Mouse (Mus musculus): Measurements from ENCODE around the gene Tmem11. TPM values are rescaled to one million over a fixed set of nuclear protein-coding genes. Genes with fewer than 3 reads are reported as not detected.
"Not testable (repeated sequence)": the region's sequence is repeated elsewhere in the genome, so short reads cannot be mapped to it uniquely, and the experiment has no call there.

Gene Tmem11
- total RNA-seq, 2 experiments from 2014 or later = 37.2 to 38.3 TPM

- no peak for DNase-seq
- intact Hi-C loops (cut with DNase I) = no loop called here
These were observed 11.2 kb upstream of the Tmem11 start for GRCm38 (mm10) chr11:60890286-60890685.

DNA sequence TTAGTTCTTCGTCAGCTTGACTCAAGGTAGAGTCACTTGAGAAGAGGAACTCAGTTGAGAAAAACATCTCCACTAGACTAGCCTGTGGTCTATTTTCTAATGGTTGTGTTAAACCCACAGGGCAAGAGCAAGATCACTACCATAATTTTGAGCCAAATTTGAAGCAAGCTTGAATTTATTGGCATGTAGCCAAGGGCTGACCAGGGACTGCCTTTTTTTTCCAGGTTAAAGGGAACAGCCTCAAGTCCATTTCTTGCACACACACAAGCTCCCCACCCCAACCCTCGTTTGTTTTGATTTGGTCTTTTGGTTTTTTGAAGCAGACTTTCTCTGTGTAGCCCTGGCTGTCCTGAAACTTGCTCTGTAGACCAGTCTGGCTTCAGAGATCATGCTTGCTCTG is 10.8 kb upstream of the Tmem11 start:
- DNase-seq = no peak

DNA sequence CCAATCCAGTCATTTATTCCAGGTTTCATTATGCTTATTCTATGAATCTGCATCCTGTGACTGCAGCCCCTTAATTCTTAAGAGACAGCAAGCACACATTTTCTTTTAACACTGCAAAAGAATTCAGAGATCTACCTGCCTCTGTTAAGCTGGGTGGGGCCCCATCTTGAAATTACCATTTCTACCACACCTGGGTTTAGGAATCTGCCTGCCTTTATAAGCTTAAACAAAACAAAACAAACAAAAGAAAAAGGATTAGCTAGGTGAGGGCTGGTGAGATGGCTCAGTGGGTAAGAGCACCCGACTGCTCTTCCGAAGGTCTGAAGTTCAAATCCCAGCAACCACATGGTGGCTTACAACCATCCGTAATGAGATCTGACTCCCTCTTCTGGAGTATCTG is 7.9 kb upstream of the Tmem11 start:
- DNase-seq; intact Hi-C loops (cut with DNase I): not testable (repeated sequence)

More for the DNA sequence above, 10.8 kb upstream of the Tmem11 start:
- intact Hi-C loops (cut with DNase I) = no loop called here

DNA sequence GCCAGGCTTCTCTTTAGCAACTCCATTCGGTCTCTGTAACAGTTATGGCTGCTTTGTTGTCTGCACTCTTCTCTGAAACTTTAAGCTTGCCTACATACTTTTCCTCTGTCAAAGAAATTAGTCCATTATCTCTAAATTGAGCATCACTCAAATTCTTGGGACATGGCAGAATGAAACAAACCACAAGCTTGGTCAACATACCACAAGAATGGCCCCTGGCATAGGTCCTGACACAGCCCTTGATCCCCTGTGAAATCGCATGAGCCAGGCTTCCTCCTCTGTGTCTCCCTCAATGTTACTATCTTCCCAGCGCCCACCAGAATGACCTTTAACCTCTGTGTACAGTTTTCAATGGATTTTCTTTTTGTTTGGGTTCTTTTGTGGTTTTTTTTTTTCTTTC is 3.3 kb upstream of the Tmem11 start:
- intact Hi-C loops (cut with DNase I) = no loop called here

GRCm38 (mm10) chr11:60880559-60880958 is 1.5 kb upstream of the Tmem11 start:
- intact Hi-C loops (cut with DNase I) = loop anchor here (2.0 kb wide), 1 partner anchor 32 kb away; no protein-coding TSS in a partner anchor
- DNase-seq = no peak

More for the DNA sequence above, 3.3 kb upstream of the Tmem11 start:
- no peak for DNase-seq

DNA sequence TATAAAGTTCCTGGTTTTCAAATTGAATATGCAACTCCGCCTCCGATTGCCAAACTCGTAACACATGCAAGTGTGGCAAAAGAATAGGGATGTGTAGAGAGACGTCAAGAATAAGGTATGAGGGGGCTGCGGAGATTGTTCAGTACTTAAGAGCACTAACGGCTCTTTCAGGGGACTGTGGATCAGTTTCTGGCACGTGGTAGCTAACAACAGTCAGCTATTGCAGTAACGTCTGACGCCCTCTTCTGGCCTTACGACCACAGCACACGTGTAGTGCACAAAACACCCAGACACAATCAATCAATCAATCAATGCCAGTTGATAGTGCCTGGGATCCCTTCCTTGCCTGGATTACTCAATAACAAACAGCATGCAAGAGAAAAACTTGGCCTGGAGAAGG is 351 bp upstream of the Tmem11 start:
- intact Hi-C loops (cut with DNase I) = loop anchor here (2.0 to 5.0 kb wide), 3 partner anchors 47 to 182 kb away; partner anchors contain the start of genes Dhrs7b and Llgl1
- peak; percentile 47 to 71 for DNase-seq

GRCm38 (mm10) chr11:60878056-60878612 is 938 bp downstream of the Tmem11 start:
- DNase-seq = peak; percentile 74 to 75
- intact Hi-C loops (cut with DNase I) = loop anchor here (2.0 to 5.0 kb wide), 3 partner anchors 46 to 181 kb away; partner anchors contain the start of genes Dhrs7b and Llgl1

GRCm38 (mm10) chr11:60873101-60873500 is 6.0 kb downstream of the Tmem11 start:
- no peak for DNase-seq
- intact Hi-C loops (cut with DNase I) = no loop called here

- intact Hi-C loops (cut with DNase I) = no loop called here
- DNase-seq = no peak
These were observed 7.7 kb downstream of the Tmem11 start for GRCm38 (mm10) chr11:60871409-60871808.

GRCm38 (mm10) chr11:60869471-60869870 is 9.6 kb downstream of the Tmem11 start:
- intact Hi-C loops (cut with DNase I); DNase-seq: not testable (repeated sequence)

- intact Hi-C loops (cut with DNase I) = no loop called here
- no peak for DNase-seq
These were observed 11.2 kb downstream of the Tmem11 start for GRCm38 (mm10) chr11:60867904-60868303.

DNA sequence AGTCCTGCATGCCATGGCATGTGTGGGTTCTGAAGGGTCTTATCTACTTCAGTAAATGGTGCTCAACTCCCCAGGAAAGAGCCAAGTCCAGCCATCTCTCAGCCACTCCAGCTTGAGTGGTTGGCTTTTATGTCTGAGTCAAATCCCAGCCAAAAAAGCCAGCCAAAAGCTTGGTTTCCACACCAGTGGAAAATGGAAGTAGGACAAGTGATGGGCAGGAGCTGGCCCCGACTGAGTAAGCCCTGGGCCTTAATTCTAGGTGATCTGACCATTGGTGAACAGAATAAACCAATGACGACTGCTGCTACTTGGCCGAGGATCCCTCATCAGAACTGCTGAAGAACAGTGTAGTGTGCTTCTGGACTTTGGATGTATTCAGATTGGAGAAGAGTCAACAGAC is 11.6 kb downstream of the Tmem11 start:
- intact Hi-C loops (cut with DNase I) = no loop called here
- DNase-seq = no peak

DNA sequence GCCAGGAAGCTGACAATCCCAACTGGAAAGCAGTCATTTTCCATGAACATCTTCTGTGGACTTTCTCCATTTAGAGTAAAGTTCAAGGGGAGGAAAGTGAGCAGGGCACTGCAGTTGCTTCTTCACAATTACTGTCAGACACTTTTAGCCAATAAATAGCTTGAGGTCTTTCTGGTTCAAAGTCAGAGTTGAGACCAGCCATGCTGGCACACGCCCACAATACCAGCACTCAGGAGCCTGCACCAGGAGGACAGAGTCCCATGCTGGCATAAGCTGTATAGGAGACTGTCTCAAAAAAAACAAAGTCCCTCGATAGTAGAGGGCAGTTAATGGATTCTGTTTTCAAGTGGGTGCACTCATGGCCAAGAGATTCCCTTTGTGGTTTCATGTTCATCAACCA is 13.1 kb downstream of the Tmem11 start:
- intact Hi-C loops (cut with DNase I) = no loop called here
- DNase-seq = no peak

GRCm38 (mm10) chr11:60864916-60865315 is 14.2 kb downstream of the Tmem11 start:
- intact Hi-C loops (cut with DNase I) = no loop called here
- DNase-seq = peak; percentile 70 to 72

DNA sequence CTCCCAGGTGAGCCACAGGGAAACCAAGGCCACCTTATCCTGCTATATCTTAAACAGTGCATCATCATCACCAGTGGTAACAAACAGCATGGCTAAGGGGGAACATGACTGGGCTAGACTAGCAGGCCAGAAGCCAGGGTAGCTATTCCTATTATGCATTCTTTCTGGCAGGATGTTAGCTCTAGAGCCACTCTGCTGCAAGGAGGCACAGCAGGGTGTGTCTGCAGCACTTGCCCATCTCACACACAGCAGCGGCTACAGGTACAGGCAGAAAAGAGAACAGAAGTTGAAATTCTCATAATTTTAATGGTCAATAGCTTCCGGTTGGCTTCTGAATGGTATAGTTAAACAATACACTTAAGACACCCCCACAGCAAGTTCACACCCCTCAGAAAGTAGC is 14.9 kb downstream of the Tmem11 start:
- intact Hi-C loops (cut with DNase I) = no loop called here
- DNase-seq = no peak

- intact Hi-C loops (cut with DNase I) = no loop called here
- DNase-seq = peak; percentile 40 to 62
These were observed 15.9 kb downstream of the Tmem11 start for GRCm38 (mm10) chr11:60863196-60863595.

DNA sequence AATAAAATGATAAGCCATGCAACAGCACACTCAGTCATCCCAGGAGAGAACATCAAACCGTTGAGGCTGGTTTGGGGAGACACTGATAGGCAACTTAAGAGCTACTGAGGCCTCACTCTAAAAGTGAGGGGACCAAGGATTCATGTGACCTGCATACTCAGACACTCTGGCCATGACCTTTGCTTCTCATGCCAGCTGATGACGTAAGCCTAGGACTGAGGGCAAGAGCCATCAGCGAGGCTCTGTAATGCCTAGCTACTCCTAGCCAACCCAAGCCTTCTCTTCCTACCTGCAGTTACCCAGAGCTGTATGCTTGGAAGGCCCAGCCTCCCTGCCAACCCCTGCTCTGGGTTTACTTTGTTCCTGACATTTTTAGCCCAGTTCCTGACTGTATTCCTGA is 17.1 kb downstream of the Tmem11 start:
- DNase-seq = no peak
- intact Hi-C loops (cut with DNase I) = no loop called here

DNA sequence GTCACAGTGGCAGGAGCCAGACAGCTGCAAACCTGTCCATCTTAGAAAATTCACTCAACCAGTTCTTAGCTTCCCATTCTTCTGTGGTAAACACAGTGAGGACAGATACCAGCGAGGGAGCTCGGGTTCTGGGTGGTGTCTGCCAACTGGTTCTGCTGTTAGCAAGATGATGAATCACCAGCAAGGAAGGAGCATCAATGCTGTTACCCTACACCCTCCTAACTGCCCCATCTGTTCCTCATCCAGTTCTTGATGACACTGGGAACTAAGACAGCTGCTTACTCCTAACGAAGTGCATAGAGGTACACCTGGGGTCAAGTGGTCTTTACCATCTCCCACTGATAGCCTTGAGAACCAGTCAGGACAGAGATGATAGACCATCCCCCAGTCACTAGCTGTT is 22.5 kb downstream of the Tmem11 start:
- intact Hi-C loops (cut with DNase I) = no loop called here
- DNase-seq = no peak

DNA sequence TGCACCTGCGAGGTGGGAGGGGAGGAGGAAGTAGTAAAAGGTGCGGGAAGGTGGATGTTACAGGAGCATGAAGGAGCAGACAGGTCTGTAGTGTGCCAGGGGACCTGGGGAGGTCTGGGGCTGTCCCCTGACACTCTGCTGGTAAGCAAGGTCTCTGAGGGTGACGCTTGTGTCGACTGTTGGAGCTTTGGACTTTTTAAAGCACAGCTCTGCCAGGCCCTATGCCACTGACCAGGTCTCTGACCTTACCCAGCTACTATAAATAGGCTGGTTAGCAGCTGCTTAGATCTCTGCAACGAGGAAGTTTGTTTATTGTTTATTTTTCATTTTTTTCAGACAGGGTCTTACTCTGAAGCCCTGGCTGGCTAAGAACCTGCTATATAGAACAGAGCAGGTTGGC is 33.7 kb downstream of the Tmem11 start:
- no peak for DNase-seq
- intact Hi-C loops (cut with DNase I) = no loop called here

DNA sequence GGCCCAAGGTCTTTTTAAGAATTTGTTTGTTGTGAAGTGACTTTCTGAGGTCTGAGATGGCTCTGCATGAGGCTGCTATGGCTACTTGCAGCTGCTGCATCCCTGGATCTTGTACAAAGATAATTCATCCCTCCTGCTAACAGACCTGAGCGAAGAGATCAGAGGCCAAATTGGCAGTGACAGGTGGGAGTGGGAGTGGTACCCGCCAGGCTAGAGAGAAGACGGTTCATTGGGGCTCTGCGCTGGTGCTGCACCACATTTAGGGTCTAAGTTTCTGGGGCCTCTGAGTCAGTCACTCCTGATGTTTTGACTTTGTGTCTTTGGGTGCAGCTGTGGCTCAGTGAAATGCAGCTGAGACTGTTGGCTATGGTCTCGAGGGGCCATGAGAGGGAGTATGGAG is 35.7 kb downstream of the Tmem11 start:
- intact Hi-C loops (cut with DNase I) = no loop called here

DNA sequence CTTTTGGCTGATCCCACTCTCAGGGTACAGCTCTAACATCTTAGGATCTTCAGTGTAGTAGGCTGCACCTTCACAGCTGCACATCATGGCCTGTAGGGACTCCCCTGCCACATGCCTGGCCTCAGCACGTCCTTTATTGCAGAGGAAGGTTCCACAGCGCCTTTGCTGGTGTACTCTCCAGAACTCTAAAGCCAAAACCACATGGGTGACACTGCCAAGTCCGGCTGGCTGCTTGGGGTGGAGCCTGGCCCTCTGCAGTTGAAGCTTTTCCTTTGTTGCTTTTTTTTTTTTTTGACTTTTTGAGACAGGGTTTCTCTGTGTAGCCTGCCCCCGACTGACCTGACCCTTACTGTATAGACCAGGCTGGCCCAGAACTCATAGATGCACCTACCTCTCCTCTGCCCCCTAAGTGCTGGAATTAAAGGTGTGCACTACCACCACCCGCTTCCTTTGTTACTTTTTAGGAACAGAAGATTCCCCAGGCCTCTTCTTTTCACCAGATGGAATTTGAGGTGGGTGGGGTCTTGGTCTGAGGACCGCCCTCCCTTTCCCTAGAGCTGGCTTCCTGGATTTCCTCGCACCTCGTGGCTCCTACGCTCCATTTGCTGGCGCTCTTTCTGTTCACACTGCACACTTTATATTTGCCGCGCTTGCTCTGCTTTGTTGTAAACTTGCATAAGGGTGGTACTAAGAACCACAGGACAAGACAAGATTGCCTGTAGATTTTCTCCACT is 37.4 kb downstream of the Tmem11 start:
- no peak for DNase-seq
- intact Hi-C loops (cut with DNase I) = no loop called here

More for the DNA sequence above, 35.7 kb downstream of the Tmem11 start:
- DNase-seq = no peak
